ENCODE assay signal across 32 mouse cellular contexts in the genomic region with DNA sequence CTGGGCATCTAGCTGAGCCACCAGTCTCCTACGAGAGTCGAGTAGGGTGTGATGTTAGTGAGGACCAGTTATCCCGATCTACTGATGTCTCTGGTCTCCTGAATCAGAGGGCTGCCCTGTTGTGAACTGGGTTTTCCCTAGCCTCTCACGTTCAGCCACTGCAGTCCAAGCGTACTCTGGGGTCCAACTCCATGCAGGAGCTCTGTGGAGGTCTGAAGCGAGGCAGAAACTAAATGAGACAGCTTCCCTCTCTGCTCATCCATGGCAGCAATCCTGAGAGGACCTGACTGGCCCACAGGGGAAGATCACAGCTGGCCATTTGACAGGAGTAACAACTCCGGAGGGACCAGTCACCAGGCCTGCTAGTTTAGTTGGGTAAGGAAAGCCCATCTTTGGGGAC. TPM values are rescaled to one million over a fixed set of nuclear protein-coding genes. Genes with fewer than 3 reads are reported as not detected.
"Had no signal": no experiment of that assay in that cellular context is flagged by ENCODE, and none has a peak within 500 bp of the region (broad histone marks: within the 10 kb centered on the region; RNA-seq: fewer than 3 reads in every experiment).

No protein-coding gene starts in this region.

- DNase-seq: left cerebral cortex, postnatal 4 days; liver; liver, embryonic 13.5 days; liver, postnatal 0 days; lung, adult 18-20 months; lung, adult 2 months; lung, embryonic 14.5 days; lung, postnatal 10 days; lung, postnatal 14 days; lung, postnatal 36 days; lung, postnatal 4 days; midbrain, embryonic 14.5 days had no signal

- H3K27me3 ChIP-seq: limb, embryonic 12.5 days; limb, embryonic 13.5 days; limb, embryonic 15.5 days; liver, embryonic 12.5 days; liver, embryonic 13.5 days; liver, embryonic 15.5 days; lung, embryonic 15.5 days; midbrain, embryonic 12.5 days; midbrain, embryonic 13.5 days; midbrain, embryonic 15.5 days had no signal

- H3K9me3 ChIP-seq: limb, embryonic 10.5 days; limb, embryonic 12.5 days; limb, embryonic 13.5 days; limb, embryonic 15.5 days; liver, embryonic 12.5 days; liver, embryonic 13.5 days; liver, embryonic 15.5 days; lung, embryonic 15.5 days; midbrain, embryonic 10.5 days; midbrain, embryonic 12.5 days; midbrain, embryonic 13.5 days; midbrain, embryonic 15.5 days; neural tube, embryonic 12.5 days had no signal

- H3K4me2 ChIP-seq: limb, embryonic 12.5 days; limb, embryonic 13.5 days; limb, embryonic 15.5 days; liver, embryonic 11.5 days; liver, embryonic 12.5 days; liver, embryonic 13.5 days; liver, embryonic 15.5 days; lung, embryonic 14.5 days; lung, embryonic 15.5 days; midbrain, embryonic 11.5 days; midbrain, embryonic 12.5 days; midbrain, embryonic 13.5 days; midbrain, embryonic 15.5 days; neural tube, embryonic 12.5 days had no signal

- H3K9ac ChIP-seq: limb, embryonic 12.5 days; limb, embryonic 13.5 days; limb, embryonic 15.5 days; liver, embryonic 12.5 days; liver, embryonic 13.5 days; liver, embryonic 14.5 days; liver, embryonic 15.5 days; liver, postnatal 0 days; lung, embryonic 14.5 days; lung, embryonic 15.5 days; midbrain, embryonic 12.5 days; midbrain, embryonic 13.5 days; midbrain, embryonic 15.5 days; neural tube, embryonic 12.5 days had no signal

- H3K4me3 ChIP-seq: limb, embryonic 10.5 days; limb, embryonic 12.5 days; limb, embryonic 13.5 days; limb, embryonic 15.5 days; liver, embryonic 12.5 days; liver, embryonic 13.5 days; liver, embryonic 15.5 days; lung, embryonic 15.5 days; megakaryocyte, embryonic 14.5 days; midbrain, embryonic 10.5 days; midbrain, embryonic 12.5 days; midbrain, embryonic 13.5 days; midbrain, embryonic 15.5 days; myocyte; neural tube, embryonic 12.5 days had no signal

- ATAC-seq: liver, embryonic 12.5 days; liver, postnatal 0 days; lung, postnatal 0 days; midbrain, embryonic 13.5 days; midbrain, embryonic 15.5 days; midbrain, embryonic 16.5 days had no signal

- H3K36me3 ChIP-seq: limb, embryonic 10.5 days; limb, embryonic 12.5 days; limb, embryonic 13.5 days; limb, embryonic 15.5 days; liver, embryonic 12.5 days; liver, embryonic 13.5 days; liver, embryonic 15.5 days; lung, embryonic 15.5 days; midbrain, embryonic 10.5 days; midbrain, embryonic 12.5 days; midbrain, embryonic 13.5 days; midbrain, embryonic 15.5 days; neural tube, embryonic 12.5 days had no signal

- H3K27ac ChIP-seq: limb, embryonic 10.5 days; limb, embryonic 12.5 days; limb, embryonic 13.5 days; limb, embryonic 15.5 days; liver, embryonic 12.5 days; liver, embryonic 13.5 days; liver, embryonic 14.5 days; liver, embryonic 15.5 days; lung, embryonic 15.5 days; macrophage; midbrain, embryonic 10.5 days; midbrain, embryonic 12.5 days; midbrain, embryonic 13.5 days; midbrain, embryonic 15.5 days; neural tube, embryonic 12.5 days had no signal

- H3K4me1 ChIP-seq: limb, embryonic 10.5 days; limb, embryonic 12.5 days; limb, embryonic 13.5 days; limb, embryonic 15.5 days; liver, embryonic 12.5 days; liver, embryonic 13.5 days; liver, embryonic 15.5 days; lung, embryonic 15.5 days; midbrain, embryonic 10.5 days; midbrain, embryonic 12.5 days; midbrain, embryonic 13.5 days; midbrain, embryonic 15.5 days; neural tube, embryonic 12.5 days had no signal

RNA-seq across cellular contexts. Expression of gene Egr2, which starts 10.6 kb away (rescaled TPM):
- polyA plus RNA-seq: midbrain, embryonic 11.5 days had no signal
